Mouse (Mus musculus) spleen, adult 18-20 months (tissue): ENCODE results near the gene Colgalt1.

Experiments used
- DNase-seq, 2 experiments: peaks; one replicate each; pipeline ENCODE4 v3.0.0; 2022; ENCODE audit warnings: mixed read lengths in 2 of 2

The Colgalt1 gene

GRCm38 (mm10) chr8:71610822-71611651 is at the start of gene Colgalt1:
Gene Colgalt1 (plus strand): TSS chr8:71610998.
- DNase-seq = peak; percentile 95

- peak; percentile 49 to 69 for DNase-seq
Measured at GRCm38 (mm10) chr8:71561401-71561800, 49.4 kb upstream of the Colgalt1 start.

- DNase-seq = peak; percentile 68 to 88
Measured at GRCm38 (mm10) chr8:71562751-71563150, 48.0 kb upstream of the Colgalt1 start.

- no peak for DNase-seq
Measured at GRCm38 (mm10) chr8:71563992-71564391, 46.8 kb upstream of the Colgalt1 start.

- no peak for DNase-seq
Measured at GRCm38 (mm10) chr8:71566501-71566900, 44.3 kb upstream of the Colgalt1 start, which contains the start of gene Nxnl1. Gene Nxnl1 (minus strand): TSS chr8:71566601.

- DNase-seq = no peak
Measured at GRCm38 (mm10) chr8:71567587-71567986, 43.2 kb upstream of the Colgalt1 start.

- DNase-seq = peak in 1 of 2 experiments; percentile 16
Measured at GRCm38 (mm10) chr8:71568387-71568937, 42.3 kb upstream of the Colgalt1 start, which contains the start of gene Slc27a1. Gene Slc27a1 (plus strand): TSS chr8:71568882.

- DNase-seq = no peak
Measured at GRCm38 (mm10) chr8:71568941-71569340, 41.9 kb upstream of the Colgalt1 start.

- peak; percentile 67 to 75 for DNase-seq
Measured at GRCm38 (mm10) chr8:71569366-71570290, 41.2 kb upstream of the Colgalt1 start.

- peak; percentile 77 to 86 for DNase-seq
Measured at GRCm38 (mm10) chr8:71570291-71570954, 40.4 kb upstream of the Colgalt1 start.

- no peak for DNase-seq
Measured at GRCm38 (mm10) chr8:71572077-71572476, 38.7 kb upstream of the Colgalt1 start.

- no peak for DNase-seq
Measured at GRCm38 (mm10) chr8:71572847-71573633, 37.8 kb upstream of the Colgalt1 start.

GRCm38 (mm10) chr8:71574426-71574825 is 36.4 kb upstream of the Colgalt1 start:
- DNase-seq = no peak

GRCm38 (mm10) chr8:71575020-71575419 is 35.8 kb upstream of the Colgalt1 start:
- DNase-seq = no peak

GRCm38 (mm10) chr8:71577856-71578387 is 32.9 kb upstream of the Colgalt1 start:
- no peak for DNase-seq

- DNase-seq = no peak
Measured at GRCm38 (mm10) chr8:71579009-71579408, 31.8 kb upstream of the Colgalt1 start.

GRCm38 (mm10) chr8:71579476-71579875 is 31.3 kb upstream of the Colgalt1 start:
- no peak for DNase-seq

- DNase-seq = no peak
Measured at GRCm38 (mm10) chr8:71580201-71580600, 30.6 kb upstream of the Colgalt1 start.

GRCm38 (mm10) chr8:71586891-71587290 is 23.9 kb upstream of the Colgalt1 start:
- no peak for DNase-seq

GRCm38 (mm10) chr8:71588762-71589161 is 22.0 kb upstream of the Colgalt1 start:
- no peak for DNase-seq

- no peak for DNase-seq
Measured at GRCm38 (mm10) chr8:71591017-71591416, 19.8 kb upstream of the Colgalt1 start.
